ENCODE assay signal across 8 mouse cellular contexts in the genomic region with DNA sequence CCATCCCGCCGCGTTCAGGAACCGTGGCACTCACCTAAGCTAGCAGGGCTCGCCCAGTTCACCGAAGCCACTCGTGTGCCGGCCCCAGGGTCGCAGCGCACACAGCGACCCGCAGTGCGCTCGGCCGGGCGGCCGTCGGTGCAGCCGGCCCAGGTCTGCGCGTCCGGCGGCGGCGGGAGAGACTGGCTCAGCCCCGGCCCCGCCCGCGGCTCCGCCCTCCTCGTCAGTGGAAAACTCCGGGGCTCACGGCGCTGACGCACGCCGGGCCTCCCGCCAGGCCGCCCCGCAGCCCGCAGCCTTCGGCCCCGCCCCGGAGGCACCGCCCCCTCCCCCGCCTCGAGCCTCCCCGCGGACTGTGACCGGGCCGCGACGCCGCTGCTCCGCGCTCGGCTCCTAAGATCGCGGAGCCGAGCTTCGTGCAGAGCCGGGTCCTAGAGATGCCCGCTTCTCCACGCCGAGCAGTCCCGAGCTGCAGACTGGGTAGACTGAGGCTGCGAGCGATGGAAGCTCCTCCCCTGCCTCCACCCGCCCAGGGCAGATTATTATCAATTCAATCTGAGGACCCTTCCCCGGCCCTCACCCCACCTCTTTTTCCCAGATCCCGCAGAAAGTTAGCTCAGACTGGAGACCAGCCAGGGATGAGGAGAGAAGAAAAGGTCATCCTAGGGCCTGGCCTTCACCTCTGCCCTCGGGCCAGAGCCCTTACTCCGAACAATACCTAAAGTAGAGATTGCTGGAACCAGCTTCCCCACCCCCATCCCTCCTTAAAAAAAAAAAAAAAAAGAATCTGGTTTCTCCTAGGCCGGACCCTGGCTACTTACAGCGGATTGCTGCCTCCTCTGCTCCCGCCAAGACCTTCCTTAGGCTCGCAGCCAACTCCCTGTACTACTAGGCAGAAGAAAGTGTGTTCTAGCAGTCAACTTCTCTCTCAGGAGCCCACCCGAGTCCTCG. TPM values are rescaled to one million over a fixed set of nuclear protein-coding genes. Genes with fewer than 3 reads are reported as not detected.
DNase-seq lines count a peak whose midpoint lies in the region; ATAC-seq lines count a peak whose summit lies in the region.

No protein-coding gene starts in this region.

- no peak overlapping the region for H3K27ac ChIP-seq in hindbrain, embryonic 14.5 days

- intact Hi-C loops in left cerebral cortex, postnatal 10 days (cut with DNase I) = loop anchor here (2.0 to 5.0 kb wide), 2 partner anchors 27 to 47 kb away; a partner anchor contains a TSS

- peaks cover 39% of the 10 kb centered on the region for H3K4me1 ChIP-seq in hindbrain, embryonic 14.5 days (replicated peaks; ENCODE audit: control insufficient read depth, insufficient read depth, low read length)
- H3K4me1 ChIP-seq in megakaryocyte, embryonic 14.5 days = peaks cover 53% of the 10 kb centered on the region

- peak overlapping the region; percentile 87 for H3K4me2 ChIP-seq in hindbrain, embryonic 14.5 days (replicated peaks)

- peak overlapping the region; percentile 69 for H3K4me3 ChIP-seq in hindbrain, embryonic 14.5 days (replicated peaks; ENCODE audit: low read length)
- peak overlapping the region; percentile 100 for H3K4me3 ChIP-seq in megakaryocyte, embryonic 14.5 days (replicated peaks)

- H3K9me3 ChIP-seq in hindbrain, embryonic 14.5 days (ENCODE audit: control insufficient read depth, low read length) = no peaks in the 10 kb centered on the region
- no peaks in the 10 kb centered on the region for H3K9me3 ChIP-seq in megakaryocyte, embryonic 14.5 days

- H3K27me3 ChIP-seq in hindbrain, embryonic 14.5 days (ENCODE audit: control insufficient read depth, insufficient read depth, low read length) = peaks cover 22% of the 10 kb centered on the region
- H3K27me3 ChIP-seq in megakaryocyte, embryonic 14.5 days (replicated peaks) = peaks cover 2% of the 10 kb centered on the region

- H3K36me3 ChIP-seq in hindbrain, embryonic 14.5 days (replicated peaks; ENCODE audit: control insufficient read depth, insufficient read depth) = no peaks in the 10 kb centered on the region
- H3K36me3 ChIP-seq in megakaryocyte, embryonic 14.5 days (replicated peaks; ENCODE audit: low read length) = peaks cover 8% of the 10 kb centered on the region

- H3K9ac ChIP-seq in hindbrain, embryonic 14.5 days = peak overlapping the region; percentile 64

- peak; percentile 76 for DNase-seq in T-cell, adult 2 months (ENCODE audit: low spot score)
- DNase-seq in cerebellum, postnatal 10 days = peak; percentile 77 to 85
- peak; percentile 85 to 86 for DNase-seq in frontal cortex, postnatal 36 days (ENCODE audit: low spot score in 2 of 2)
- peak; percentile 72 for DNase-seq in hindbrain, embryonic 14.5 days (ENCODE audit: low spot score)
- peak; percentile 69 to 94 for DNase-seq in left cerebral cortex, postnatal 10 days (ENCODE audit: extremely low spot score in 1 of 2, low spot score in 2 of 2)
- DNase-seq in right cerebral cortex, adult 2 months (ENCODE audit: low spot score in 2 of 2) = peak; percentile 81 to 86
- peak; percentile 80 for DNase-seq in urinary bladder, postnatal 10 days (ENCODE audit: low spot score)

- ATAC-seq in hindbrain, embryonic 14.5 days (ENCODE audit: low FRiP score) = peak; percentile 68

- WGBS in hindbrain, embryonic 14.5 days = under 1% methylated on average over 62 of the region's 79 CpGs

RNA-seq across cellular contexts. Expression of a gene that starts 0.6 kb away (rescaled TPM):
- 0.68 and 0.80 TPM in 2 replicates for polyA plus RNA-seq in hindbrain, embryonic 14.5 days (2014; fragmentation: Nextera tagmentation; extraction: Ambion mirVana)
- total RNA-seq in left cerebral cortex, postnatal 10 days (2021) = 1 to 10 TPM; 7.6 to 8.7 TPM
- 10.6 and 25.7 TPM in 2 replicates for polyA plus RNA-seq in megakaryocyte, embryonic 14.5 days (2012; ENCODE audit: insufficient read depth, low replicate concordance)

RNA-seq across cellular contexts. Expression of a gene that starts 39.5 kb away (rescaled TPM):
- 0.04 TPM in 1 of 2 replicates, not detected in the other for polyA plus RNA-seq in hindbrain, embryonic 14.5 days (2014; fragmentation: Nextera tagmentation; extraction: Ambion mirVana)
- under 1 TPM in 1 of 2 experiments, not detected in 1; 0.11 TPM for total RNA-seq in left cerebral cortex, postnatal 10 days (2021)
- not detected in 2 replicates for polyA plus RNA-seq in megakaryocyte, embryonic 14.5 days (2012; ENCODE audit: insufficient read depth, low replicate concordance)

RNA-seq across cellular contexts. Expression of a gene that starts 46.5 kb away (rescaled TPM):
- polyA plus RNA-seq in hindbrain, embryonic 14.5 days (2014; fragmentation: Nextera tagmentation; extraction: Ambion mirVana) = 1.2 TPM in 2 replicates
- total RNA-seq in left cerebral cortex, postnatal 10 days (2021) = 1 to 10 TPM; 1.1 TPM
- 0.26 TPM in 1 of 2 replicates, not detected in the other for polyA plus RNA-seq in megakaryocyte, embryonic 14.5 days (2012; ENCODE audit: insufficient read depth, low replicate concordance)

RNA-seq across cellular contexts. Expression of a gene that starts 46.5 kb away (rescaled TPM):
- 24.3 and 27.9 TPM in 2 replicates for polyA plus RNA-seq in hindbrain, embryonic 14.5 days (2014; fragmentation: Nextera tagmentation; extraction: Ambion mirVana)
- 10 to 100 TPM; 26.1 to 26.2 TPM for total RNA-seq in left cerebral cortex, postnatal 10 days (2021)
- 11.6 and 11.7 TPM in 2 replicates for polyA plus RNA-seq in megakaryocyte, embryonic 14.5 days (2012; ENCODE audit: insufficient read depth, low replicate concordance)
